Mouse (Mus musculus) spleen, adult 12 weeks (tissue): ENCODE data around the gene Add2.

Source experiments
- DNase-seq: peaks from one replicate; pipeline ENCODE4 v3.0.0; 2022; ENCODE audit warnings: low spot score

The Add2 gene

GRCm38 (mm10) chr6:86079323-86079722 lies 50.8 kb downstream of the Add2 start:
- DNase-seq = no peak

GRCm38 (mm10) chr6:86085518-86085917 lies 57.0 kb downstream of the Add2 start:
- DNase-seq = peak; percentile 57

- no peak for DNase-seq
Observed at GRCm38 (mm10) chr6:86086851-86087571, 58.5 kb downstream of the Add2 start.

GRCm38 (mm10) chr6:86087813-86088212 lies 59.3 kb downstream of the Add2 start:
- DNase-seq = no peak

GRCm38 (mm10) chr6:86094202-86094838 lies 65.8 kb downstream of the Add2 start:
- DNase-seq = no peak

GRCm38 (mm10) chr6:86095518-86095917 lies 67.0 kb downstream of the Add2 start:
- no peak for DNase-seq

GRCm38 (mm10) chr6:86096733-86097132 lies 68.3 kb downstream of the Add2 start:
- DNase-seq = no peak

- no peak for DNase-seq
Observed at GRCm38 (mm10) chr6:86097155-86097554, 68.7 kb downstream of the Add2 start.

GRCm38 (mm10) chr6:86099003-86099402 lies 70.5 kb downstream of the Add2 start:
- DNase-seq = no peak

- DNase-seq = no peak
Observed at GRCm38 (mm10) chr6:86101451-86101850, 73.0 kb downstream of the Add2 start.

- no peak for DNase-seq
Observed at GRCm38 (mm10) chr6:86102874-86103273, 74.4 kb downstream of the Add2 start.

- no peak for DNase-seq
Observed at GRCm38 (mm10) chr6:86103614-86104013, 75.1 kb downstream of the Add2 start.

- no peak for DNase-seq
Observed at GRCm38 (mm10) chr6:86104719-86105118, 76.2 kb downstream of the Add2 start.

- no peak for DNase-seq
Observed at GRCm38 (mm10) chr6:86106045-86106444, 77.6 kb downstream of the Add2 start.

- DNase-seq = no peak
Observed at GRCm38 (mm10) chr6:86107101-86107500, 78.6 kb downstream of the Add2 start.

- DNase-seq = no peak
Observed at GRCm38 (mm10) chr6:86115843-86116242, 87.4 kb downstream of the Add2 start.

- DNase-seq = no peak
Observed at GRCm38 (mm10) chr6:86123057-86123456, 94.6 kb downstream of the Add2 start.

GRCm38 (mm10) chr6:86125761-86126160 lies 97.3 kb downstream of the Add2 start:
- no peak for DNase-seq

- DNase-seq = no peak
Observed at GRCm38 (mm10) chr6:86126953-86127581, 98.6 kb downstream of the Add2 start.

- DNase-seq = no peak
Observed at GRCm38 (mm10) chr6:86128504-86128903, 100.0 kb downstream of the Add2 start.

- DNase-seq = peak; percentile 14
Observed at GRCm38 (mm10) chr6:86129872-86130498, 101.5 kb downstream of the Add2 start.

- no peak for DNase-seq
Observed at GRCm38 (mm10) chr6:86133882-86134281, 105.4 kb downstream of the Add2 start.

- no peak for DNase-seq
Observed at GRCm38 (mm10) chr6:86136206-86136605, 107.7 kb downstream of the Add2 start.
